Mouse (Mus musculus): ENCODE measurements around the gene Lypd6b. TPM values are rescaled to one million over a fixed set of nuclear protein-coding genes. Genes with fewer than 3 reads are reported as not detected.
A peak's percentile ranks its signal among the peaks of the same experiment; 100 is the strongest.

The Lypd6b gene
- polyA plus RNA-seq, 1 experiment = 10.7 TPM

DNA sequence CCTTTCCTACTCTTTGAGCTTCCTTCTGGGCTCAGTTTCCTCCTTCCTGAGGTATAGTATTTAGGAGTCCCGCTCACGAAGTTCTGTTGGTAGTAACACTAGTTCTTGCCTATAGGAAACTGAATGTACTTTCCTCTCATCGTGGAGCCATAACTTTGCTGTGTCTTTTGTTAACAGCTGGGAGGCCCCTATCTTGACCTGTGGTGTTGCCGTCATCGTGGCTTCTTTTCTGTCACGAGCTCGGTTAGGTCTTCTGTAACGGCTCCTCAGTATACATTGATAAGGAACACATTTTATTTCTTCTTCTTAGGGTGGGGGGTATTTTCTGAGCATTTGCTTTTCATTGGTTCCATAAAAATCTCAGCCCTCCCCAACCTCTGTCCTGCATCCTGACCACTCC lies 74.2 kb downstream of the Lypd6b start:
- 86% methylated on average over 8 of the region's 8 CpGs for WGBS
- no peak for DNase-seq
- Histone ChIP-seq H3K27me3 (ENCODE audit: control insufficient read depth, insufficient read depth, low read length) (no peaks in the 10 kb centered on the region), H3K4me3 (replicated peaks; ENCODE audit: insufficient read depth, low read depth, low read length) (no peak overlapping the region), H3K27ac (ENCODE audit: insufficient read depth, low read length) (no peak overlapping the region), H3K4me1 (ENCODE audit: control insufficient read depth, insufficient read depth, low read length) (no peaks in the 10 kb centered on the region)
- no peak for TF ChIP-seq CTCF (IDR thresholded peaks at IDR 0.05; ENCODE audit: borderline replicate concordance, insufficient read depth, low read depth, low read length)
- TF ChIP-seq POLR2A (IDR thresholded peaks at IDR 0.05; ENCODE audit: borderline replicate concordance, insufficient read depth, low read length) = no peak

DNA sequence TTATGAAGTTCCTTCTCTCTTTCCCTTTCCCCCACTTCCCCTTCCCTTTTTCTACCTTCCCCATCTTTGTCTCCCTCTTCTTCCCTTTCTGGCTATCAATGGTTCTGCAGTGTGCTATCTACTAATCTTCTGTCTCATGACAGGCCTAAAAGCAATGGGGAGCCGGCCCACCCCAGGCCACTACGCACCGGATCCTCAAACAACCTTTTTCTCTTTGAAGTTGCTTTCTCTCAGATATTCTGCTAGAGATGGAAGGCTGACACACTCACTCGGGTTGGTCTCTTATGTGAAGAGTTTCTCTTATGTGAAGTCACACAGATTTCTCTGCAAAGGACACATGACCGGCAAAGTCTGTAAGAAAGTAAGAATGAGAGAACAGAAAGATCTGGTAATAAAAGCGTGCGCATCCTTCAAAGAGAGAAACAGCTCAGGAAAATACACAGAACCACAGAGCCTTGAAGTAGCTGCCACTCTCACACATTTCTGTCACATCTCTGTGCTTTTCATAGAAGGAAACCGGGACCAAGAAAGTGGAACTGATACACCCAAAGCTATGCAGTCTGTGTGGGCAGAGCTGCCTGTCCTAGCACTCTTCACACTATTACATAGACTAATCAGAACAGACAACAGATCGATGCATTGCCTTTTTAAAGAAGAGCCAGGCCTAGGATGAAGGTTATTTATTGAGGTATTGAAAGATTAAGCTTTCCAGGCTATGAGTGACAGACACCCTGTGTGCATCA lies 80.8 kb downstream of the Lypd6b start:
- no peak for TF ChIP-seq POLR2A (IDR thresholded peaks at IDR 0.05; ENCODE audit: borderline replicate concordance, insufficient read depth, low read length)
- no peak for TF ChIP-seq CTCF (IDR thresholded peaks at IDR 0.05; ENCODE audit: borderline replicate concordance, insufficient read depth, low read depth, low read length)
- no peak for DNase-seq
- H3K27me3 ChIP-seq (ENCODE audit: control insufficient read depth, insufficient read depth, low read length) = no peaks in the 10 kb centered on the region
- no peaks in the 10 kb centered on the region for H3K4me1 ChIP-seq (ENCODE audit: control insufficient read depth, insufficient read depth, low read length)
- H3K4me3 ChIP-seq (replicated peaks; ENCODE audit: insufficient read depth, low read depth, low read length) = no peak overlapping the region
- no peak overlapping the region for H3K27ac ChIP-seq (ENCODE audit: insufficient read depth, low read length)
- WGBS = 94% methylated on average over 9 of the region's 9 CpGs

DNA sequence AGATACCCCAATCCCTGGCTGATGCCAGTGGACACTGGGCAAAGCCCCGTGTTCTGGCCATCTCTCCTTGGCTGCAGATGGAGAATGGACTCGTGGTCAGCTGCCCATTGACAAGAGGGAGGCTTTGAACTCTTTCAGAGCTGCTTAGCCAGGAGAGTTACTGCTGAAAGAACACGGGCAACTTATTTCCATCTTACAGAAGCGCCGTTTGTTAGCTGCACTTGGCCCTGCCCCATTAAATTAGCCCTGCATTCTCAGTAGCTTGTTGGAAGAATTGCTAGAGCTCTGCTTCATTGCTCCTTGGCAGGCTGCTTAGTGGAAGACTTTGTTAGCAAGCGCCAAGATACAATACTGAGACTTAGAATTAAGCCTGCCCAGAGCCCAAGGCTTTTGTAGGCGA lies 81.6 kb downstream of the Lypd6b start:
- peak in 1 of 2 experiments; percentile 4 for DNase-seq
- no peak overlapping the region for H3K4me3 ChIP-seq (replicated peaks; ENCODE audit: insufficient read depth, low read depth, low read length)
- no peaks in the 10 kb centered on the region for H3K4me1 ChIP-seq (ENCODE audit: control insufficient read depth, insufficient read depth, low read length)
- H3K27ac ChIP-seq (ENCODE audit: insufficient read depth, low read length) = no peak overlapping the region
- TF ChIP-seq CTCF (IDR thresholded peaks at IDR 0.05; ENCODE audit: borderline replicate concordance, insufficient read depth, low read depth, low read length) (no peak), POLR2A (IDR thresholded peaks at IDR 0.05; ENCODE audit: borderline replicate concordance, insufficient read depth, low read length) (no peak)
- no peaks in the 10 kb centered on the region for H3K27me3 ChIP-seq (ENCODE audit: control insufficient read depth, insufficient read depth, low read length)
- 21% methylated on average over 7 of the region's 7 CpGs for WGBS

DNA sequence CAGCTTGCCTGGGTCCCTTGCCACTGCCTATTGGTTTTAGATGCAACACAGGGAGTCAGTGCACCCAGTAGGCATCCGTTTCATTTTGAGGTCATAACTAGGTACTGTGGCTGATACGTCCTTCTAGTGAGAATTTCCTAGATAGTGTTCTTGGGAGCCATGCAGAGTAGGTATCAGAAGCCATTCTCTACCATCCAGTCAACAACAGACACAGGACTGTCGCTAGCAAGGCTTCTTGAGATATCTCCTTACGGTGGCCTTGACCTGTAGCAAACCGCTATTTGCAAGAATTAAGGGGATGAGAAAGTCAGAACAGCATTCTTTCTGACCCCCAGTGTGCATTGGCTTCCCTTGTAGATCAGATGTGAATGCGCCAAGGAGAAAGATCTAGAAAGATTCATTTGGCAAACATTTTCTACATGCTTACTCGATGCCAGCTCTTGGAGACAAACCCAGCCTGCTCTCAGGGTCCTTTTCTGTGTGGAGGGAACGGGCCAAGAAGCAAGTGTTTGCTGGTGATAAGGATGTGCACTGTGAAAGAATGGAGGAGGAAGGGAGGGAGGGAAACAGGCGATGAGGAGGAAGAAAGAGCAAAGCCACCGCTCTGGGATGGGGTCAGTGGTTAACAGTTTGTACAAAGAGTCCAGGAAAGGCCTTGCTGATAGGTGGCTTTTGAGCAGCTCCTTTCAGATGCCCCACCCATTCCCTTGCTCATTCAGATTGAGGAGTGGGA lies 82.5 kb downstream of the Lypd6b start:
- DNase-seq = no peak
- no peaks in the 10 kb centered on the region for H3K27me3 ChIP-seq (ENCODE audit: control insufficient read depth, insufficient read depth, low read length)
- 56% methylated on average over 10 of the region's 10 CpGs for WGBS
- no peak for TF ChIP-seq CTCF (IDR thresholded peaks at IDR 0.05; ENCODE audit: borderline replicate concordance, insufficient read depth, low read depth, low read length)
- H3K4me3 ChIP-seq (replicated peaks; ENCODE audit: insufficient read depth, low read depth, low read length) = no peak overlapping the region
- no peak overlapping the region for H3K27ac ChIP-seq (ENCODE audit: insufficient read depth, low read length)
- no peaks in the 10 kb centered on the region for H3K4me1 ChIP-seq (ENCODE audit: control insufficient read depth, insufficient read depth, low read length)

DNA sequence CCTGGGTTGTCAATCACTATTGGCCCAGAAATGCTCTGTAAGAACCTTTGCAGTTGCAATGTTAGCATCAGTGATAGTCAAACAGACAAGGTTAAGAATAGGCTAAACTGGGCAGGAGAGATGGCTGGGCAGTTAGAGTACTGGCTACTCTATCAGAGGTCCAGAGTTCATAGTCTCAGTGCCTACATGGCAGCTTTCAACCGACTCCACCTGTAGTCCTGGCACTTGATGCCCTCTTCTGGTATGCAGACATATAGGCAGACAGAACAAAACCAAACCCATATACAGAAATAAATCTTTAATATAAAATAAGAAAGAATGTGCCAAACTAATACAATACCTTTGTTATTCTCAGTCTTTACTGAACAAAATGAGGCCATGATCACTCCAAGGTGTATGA lies 83.5 kb downstream of the Lypd6b start:
- Histone ChIP-seq H3K27ac (ENCODE audit: insufficient read depth, low read length) (no peak overlapping the region), H3K4me3 (replicated peaks; ENCODE audit: insufficient read depth, low read depth, low read length) (no peak overlapping the region), H3K4me1 (ENCODE audit: control insufficient read depth, insufficient read depth, low read length) (no peaks in the 10 kb centered on the region), H3K27me3 (ENCODE audit: control insufficient read depth, insufficient read depth, low read length) (no peaks in the 10 kb centered on the region)
- TF ChIP-seq CTCF (IDR thresholded peaks at IDR 0.05; ENCODE audit: borderline replicate concordance, insufficient read depth, low read depth, low read length) (no peak), POLR2A (IDR thresholded peaks at IDR 0.05; ENCODE audit: borderline replicate concordance, insufficient read depth, low read length) (no peak)
- 73% methylated on average over 1 of the region's 1 CpGs for WGBS
- no peak for DNase-seq

DNA sequence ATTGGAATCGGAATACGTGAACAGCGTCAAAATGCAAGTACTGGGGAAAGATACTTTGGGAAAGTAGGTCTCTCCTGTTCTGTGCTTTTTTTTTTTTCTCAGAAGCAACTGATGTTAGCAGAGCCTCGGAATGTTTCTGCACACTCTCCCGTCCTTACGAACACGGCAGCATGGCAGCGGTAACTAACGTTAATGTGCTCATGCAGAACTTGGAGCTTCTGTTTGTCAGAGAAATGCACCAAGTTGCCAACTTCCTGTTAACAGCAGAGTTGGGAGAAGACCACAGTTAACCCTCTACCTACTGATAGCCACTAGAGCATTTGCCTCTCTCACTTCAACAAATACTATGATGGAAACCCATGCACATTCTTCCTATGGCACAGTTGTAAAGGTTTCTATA lies 93.0 kb downstream of the Lypd6b start:
- Histone ChIP-seq H3K4me3 (replicated peaks; ENCODE audit: insufficient read depth, low read depth, low read length) (no peak overlapping the region), H3K27ac (ENCODE audit: insufficient read depth, low read length) (no peak overlapping the region), H3K27me3 (ENCODE audit: control insufficient read depth, insufficient read depth, low read length) (no peaks in the 10 kb centered on the region), H3K4me1 (ENCODE audit: control insufficient read depth, insufficient read depth, low read length) (no peaks in the 10 kb centered on the region)
- TF ChIP-seq CTCF (IDR thresholded peaks at IDR 0.05; ENCODE audit: borderline replicate concordance, insufficient read depth, low read depth, low read length) = no peak
- TF ChIP-seq POLR2A (IDR thresholded peaks at IDR 0.05; ENCODE audit: borderline replicate concordance, insufficient read depth, low read length) = no peak
- no peak for DNase-seq
- WGBS = 33% methylated on average over 9 of the region's 9 CpGs

DNA sequence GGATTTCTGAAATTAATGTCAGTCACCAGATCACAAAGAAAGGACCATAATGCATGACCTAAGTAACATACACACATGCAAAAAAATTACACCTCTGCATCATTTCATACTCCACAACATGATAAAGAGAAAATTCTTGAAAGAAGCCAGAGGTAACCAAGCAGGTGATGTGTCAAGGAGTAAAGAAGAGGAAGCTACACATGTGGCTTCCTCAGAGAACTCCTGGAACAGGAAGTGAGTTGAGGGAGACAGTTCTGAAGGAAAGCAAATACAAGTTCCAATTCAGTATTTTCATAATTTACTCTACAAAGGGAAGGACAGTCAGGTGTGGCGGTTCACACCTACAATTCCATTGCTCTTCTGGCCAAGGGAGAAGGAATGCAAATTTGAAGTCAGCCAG lies 93.5 kb downstream of the Lypd6b start:
- Histone ChIP-seq H3K4me3 (replicated peaks; ENCODE audit: insufficient read depth, low read depth, low read length) (no peak overlapping the region), H3K27ac (ENCODE audit: insufficient read depth, low read length) (no peak overlapping the region), H3K27me3 (ENCODE audit: control insufficient read depth, insufficient read depth, low read length) (no peaks in the 10 kb centered on the region), H3K4me1 (ENCODE audit: control insufficient read depth, insufficient read depth, low read length) (no peaks in the 10 kb centered on the region)
- TF ChIP-seq POLR2A (IDR thresholded peaks at IDR 0.05; ENCODE audit: borderline replicate concordance, insufficient read depth, low read length) (no peak), CTCF (IDR thresholded peaks at IDR 0.05; ENCODE audit: borderline replicate concordance, insufficient read depth, low read depth, low read length) (no peak)
- 97% methylated on average over 1 of the region's 1 CpGs for WGBS
- no peak for DNase-seq

DNA sequence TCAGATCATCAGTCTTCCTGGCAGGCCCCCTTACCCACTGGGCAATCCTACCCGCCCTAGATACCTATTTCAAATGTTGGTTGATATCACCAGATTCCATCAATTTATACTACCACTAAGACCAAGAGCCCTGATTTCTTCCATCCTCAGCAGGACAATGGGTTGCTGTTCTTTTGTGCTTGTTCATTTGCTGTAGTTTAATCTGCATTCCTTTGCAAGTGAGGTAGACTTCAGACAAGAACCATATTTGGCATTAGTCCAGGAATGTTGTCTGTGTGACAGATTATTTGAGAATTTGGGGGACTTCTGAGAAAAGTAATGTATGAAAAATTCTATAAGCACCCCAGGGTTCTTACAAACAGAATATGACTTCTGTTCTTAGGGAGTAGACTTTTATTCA lies 95.0 kb downstream of the Lypd6b start:
- no peak for TF ChIP-seq POLR2A (IDR thresholded peaks at IDR 0.05; ENCODE audit: borderline replicate concordance, insufficient read depth, low read length)
- no peak for TF ChIP-seq CTCF (IDR thresholded peaks at IDR 0.05; ENCODE audit: borderline replicate concordance, insufficient read depth, low read depth, low read length)
- 94% methylated on average over 1 of the region's 1 CpGs for WGBS
- no peaks in the 10 kb centered on the region for H3K27me3 ChIP-seq (ENCODE audit: control insufficient read depth, insufficient read depth, low read length)
- no peaks in the 10 kb centered on the region for H3K4me1 ChIP-seq (ENCODE audit: control insufficient read depth, insufficient read depth, low read length)
- no peak overlapping the region for H3K27ac ChIP-seq (ENCODE audit: insufficient read depth, low read length)
- DNase-seq = no peak
- no peak overlapping the region for H3K4me3 ChIP-seq (replicated peaks; ENCODE audit: insufficient read depth, low read depth, low read length)

Measured in cerebellum, adult 2 months (tissue).